Mouse (Mus musculus) T-cell, adult 2 months (primary cell): ENCODE measurements around the gene Adam19.

Source experiments
- DNase-seq: peaks from one replicate; pipeline ENCODE4 v3.0.0; 2022; ENCODE audit warnings: low spot score

Gene Adam19

GRCm38 (mm10) chr11:46107046-46107445, 51.3 kb downstream of the Adam19 start:
- DNase-seq, result no peak

GRCm38 (mm10) chr11:46109206-46109605, 53.4 kb downstream of the Adam19 start:
- DNase-seq, result no peak

GRCm38 (mm10) chr11:46110156-46110944, 54.6 kb downstream of the Adam19 start:
- no peak for DNase-seq

- no peak for DNase-seq
These were observed 55.1 kb downstream of the Adam19 start for GRCm38 (mm10) chr11:46110945-46111287.

GRCm38 (mm10) chr11:46113211-46113610, 57.4 kb downstream of the Adam19 start:
- DNase-seq, result no peak

- no peak for DNase-seq
These were observed 58.4 kb downstream of the Adam19 start for GRCm38 (mm10) chr11:46114221-46114620.

- no peak for DNase-seq
These were observed 59.2 kb downstream of the Adam19 start for GRCm38 (mm10) chr11:46115011-46115410.

GRCm38 (mm10) chr11:46115411-46116173, 59.8 kb downstream of the Adam19 start:
- no peak for DNase-seq

- peak; percentile 54 for DNase-seq
These were observed 60.7 kb downstream of the Adam19 start for GRCm38 (mm10) chr11:46116510-46116909.

- no peak for DNase-seq
These were observed 63.8 kb downstream of the Adam19 start for GRCm38 (mm10) chr11:46119624-46120023.

GRCm38 (mm10) chr11:46120084-46120483, 64.3 kb downstream of the Adam19 start:
- DNase-seq, result no peak

GRCm38 (mm10) chr11:46121666-46122065, 65.9 kb downstream of the Adam19 start:
- no peak for DNase-seq

GRCm38 (mm10) chr11:46122875-46123274, 67.1 kb downstream of the Adam19 start:
- DNase-seq, result no peak

GRCm38 (mm10) chr11:46123328-46123866, 67.6 kb downstream of the Adam19 start:
- no peak for DNase-seq

- DNase-seq, result no peak
These were observed 69.5 kb downstream of the Adam19 start for GRCm38 (mm10) chr11:46125093-46125834.

GRCm38 (mm10) chr11:46125835-46126229, 70.0 kb downstream of the Adam19 start:
- DNase-seq, result no peak

GRCm38 (mm10) chr11:46126317-46126716, 70.5 kb downstream of the Adam19 start:
- DNase-seq, result no peak

GRCm38 (mm10) chr11:46126827-46127410, 71.1 kb downstream of the Adam19 start:
- no peak for DNase-seq

- DNase-seq, result no peak
These were observed 72.1 kb downstream of the Adam19 start for GRCm38 (mm10) chr11:46127621-46128547.

GRCm38 (mm10) chr11:46128548-46128945, 72.8 kb downstream of the Adam19 start:
- peak; percentile 80 for DNase-seq
